Mouse (Mus musculus) midbrain, embryonic 11.5 days (tissue): Measurements from ENCODE around the gene Rhobtb1. TPM values are rescaled to one million over a fixed set of nuclear protein-coding genes. Genes with fewer than 3 reads are reported as not detected.
A peak's percentile ranks its signal among the peaks of the same experiment; 100 is the strongest.

Source experiments
- ATAC-seq: fragments of 200-750 bp; cut with Nextera tagmentation; 2 replicates; pipeline ENCODE4 v1.8.0; 2017; ENCODE audit warnings: moderate TSS enrichment, moderate library complexity; ENCODE audit not compliant: low FRiP score
- DNase-seq: peaks from one replicate; pipeline ENCODE4 v3.0.0; 2015; ENCODE audit warnings: low spot score; ENCODE audit errors: missing footprints
- H3K27ac ChIP-seq: fragments of 300-500 bp; sonication (generic); 2 replicates; pipeline ENCODE4 v1.5.1; 2014; ENCODE audit warnings: low read depth, low read length
- H3K27me3 ChIP-seq: fragments of 300-500 bp; sonication (generic); 2 replicates; pipeline ENCODE4 v1.6.1; 2014; ENCODE audit warnings: mild to moderate bottlenecking, low read length, moderate library complexity, mixed read lengths; ENCODE audit not compliant: control insufficient read depth, insufficient read depth
- H3K36me3 ChIP-seq: fragments of 300-500 bp; sonication (generic); 2 replicates; pipeline ENCODE4 v1.6.1; 2014; ENCODE audit warnings: mild to moderate bottlenecking, low read length, moderate library complexity, mixed read lengths; ENCODE audit not compliant: control insufficient read depth, insufficient read depth
- H3K4me1 ChIP-seq: fragments of 300-500 bp; sonication (generic); 2 replicates; pipeline ENCODE4 v1.6.1; 2014; ENCODE audit warnings: low read length; ENCODE audit not compliant: control insufficient read depth, insufficient read depth
- H3K4me2 ChIP-seq: fragments of 300-500 bp; sonication (generic); 2 replicates; pipeline ENCODE4 v1.6.1; 2014; ENCODE audit warnings: mild to moderate bottlenecking, moderate library complexity
- H3K4me3 ChIP-seq: fragments of 300-500 bp; sonication (generic); 2 replicates; pipeline ENCODE4 v1.5.1; 2014; ENCODE audit warnings: low read depth, low read length
- H3K9ac ChIP-seq: fragments of 300-500 bp; sonication (generic); 2 replicates; pipeline ENCODE4 v1.6.1; 2014; ENCODE audit warnings: low read length
- H3K9me3 ChIP-seq: fragments of 300-500 bp; sonication (generic); 2 replicates; pipeline ENCODE4 v1.6.1; 2016; ENCODE audit warnings: low read length; ENCODE audit not compliant: control insufficient read depth
- WGBS: fragments of 180-500 bp; shearing (Covaris S2); extraction: QIAGEN DNeasy Blood & Tissue Kit; methylation state at CpG from one replicate; pipeline ENCODE4 v1.1.7; 2014; 5-methylcytosine and 5-hydroxymethylcytosine counted together
- polyA plus RNA-seq: library from polyadenylated mRNA; unstranded; fragments of >200 nt; fragmentation: Nextera tagmentation; extraction: Ambion mirVana; gene quantifications from 2 replicates; pipeline ENCODE4 v1.2.1, GENCODE M21; 2014

Gene Rhobtb1
- polyA plus RNA-seq, 1 experiment from 2014 or later, result 14.2 TPM

- no peak for DNase-seq
- no peaks in the 10 kb centered on the region for H3K27me3 ChIP-seq
- H3K4me1 ChIP-seq, result peaks cover 8% of the 10 kb centered on the region
- H3K27ac ChIP-seq, result no peak overlapping the region
- H3K9ac ChIP-seq, result no peak overlapping the region
- 83% methylated on average over 2 of the region's 2 CpGs for WGBS
- no peak overlapping the region for H3K4me3 ChIP-seq
- no peaks in the 10 kb centered on the region for H3K36me3 ChIP-seq
- peak; percentile 53; the same call in 1 of the 2 replicates for ATAC-seq
- H3K4me2 ChIP-seq, result no peak overlapping the region
- no peaks in the 10 kb centered on the region for H3K9me3 ChIP-seq
Measured at GRCm38 (mm10) chr10:69263906-69264305, 112.7 kb downstream of the Rhobtb1 start.

GRCm38 (mm10) chr10:69265421-69265820, 114.2 kb downstream of the Rhobtb1 start:
- peaks cover 3% of the 10 kb centered on the region; the same call in 1 of the 2 replicates for H3K36me3 ChIP-seq

GRCm38 (mm10) chr10:69268061-69268643, 116.9 kb downstream of the Rhobtb1 start:
- no peak overlapping the region for H3K27ac ChIP-seq
- H3K4me1 ChIP-seq, result peaks cover 8% of the 10 kb centered on the region
- no peak for ATAC-seq

More at GRCm38 (mm10) chr10:69265421-69265820, 114.2 kb downstream of the Rhobtb1 start:
- ATAC-seq, result no peak
- no peak overlapping the region for H3K4me3 ChIP-seq
- WGBS, result 95% methylated on average over 15 of the region's 15 CpGs
- H3K27ac ChIP-seq, result no peak overlapping the region
- H3K4me1 ChIP-seq, result peaks cover 8% of the 10 kb centered on the region
- no peak for DNase-seq
- H3K27me3 ChIP-seq, result no peaks in the 10 kb centered on the region
- H3K4me2 ChIP-seq, result no peak overlapping the region
- no peak overlapping the region for H3K9ac ChIP-seq
- H3K9me3 ChIP-seq, result no peaks in the 10 kb centered on the region; the same call in 1 of the 2 replicates

GRCm38 (mm10) chr10:69271436-69271835, 120.2 kb downstream of the Rhobtb1 start:
- DNase-seq, result no peak
- no peak overlapping the region for H3K4me2 ChIP-seq
- H3K9ac ChIP-seq, result no peak overlapping the region
- no peak overlapping the region for H3K4me3 ChIP-seq
- H3K27me3 ChIP-seq, result no peaks in the 10 kb centered on the region
- peaks cover 15% of the 10 kb centered on the region for H3K4me1 ChIP-seq
- no peaks in the 10 kb centered on the region; the same call in 1 of the 2 replicates for H3K9me3 ChIP-seq
- ATAC-seq, result peak; percentile 36
- peaks cover 6% of the 10 kb centered on the region; the same call in 1 of the 2 replicates for H3K36me3 ChIP-seq
- no peak overlapping the region for H3K27ac ChIP-seq
- 41% methylated on average over 10 of the region's 10 CpGs for WGBS

More at GRCm38 (mm10) chr10:69268061-69268643, 116.9 kb downstream of the Rhobtb1 start:
- Histone ChIP-seq H3K9me3 (no peaks in the 10 kb centered on the region; the same call in 1 of the 2 replicates), H3K4me3 (no peak overlapping the region), H3K36me3 (peaks cover 6% of the 10 kb centered on the region; the same call in 1 of the 2 replicates), H3K27me3 (no peaks in the 10 kb centered on the region), H3K4me2 (no peak overlapping the region), H3K9ac (no peak overlapping the region)
- 28% methylated on average over 10 of the region's 10 CpGs for WGBS
- peak; percentile 86 for DNase-seq

GRCm38 (mm10) chr10:69274275-69274674, 123.0 kb downstream of the Rhobtb1 start:
- Histone ChIP-seq H3K9me3 (no peaks in the 10 kb centered on the region; the same call in 1 of the 2 replicates), H3K36me3 (peaks cover 6% of the 10 kb centered on the region; the same call in 1 of the 2 replicates)
- 13% methylated on average over 5 of the region's 5 CpGs for WGBS

GRCm38 (mm10) chr10:69274705-69275104, 123.5 kb downstream of the Rhobtb1 start:
- no peaks in the 10 kb centered on the region for H3K27me3 ChIP-seq
- no peak overlapping the region for H3K4me3 ChIP-seq
- no peak overlapping the region for H3K9ac ChIP-seq
- no peaks in the 10 kb centered on the region; the same call in 1 of the 2 replicates for H3K9me3 ChIP-seq
- no peak overlapping the region for H3K4me2 ChIP-seq
- ATAC-seq (no peak), DNase-seq (no peak)
- H3K36me3 ChIP-seq, result peaks cover 6% of the 10 kb centered on the region; the same call in 1 of the 2 replicates
- H3K4me1 ChIP-seq, result peaks cover 9% of the 10 kb centered on the region
- no peak overlapping the region for H3K27ac ChIP-seq

More at GRCm38 (mm10) chr10:69274275-69274674, 123.0 kb downstream of the Rhobtb1 start:
- Histone ChIP-seq H3K4me3 (no peak overlapping the region), H3K27me3 (no peaks in the 10 kb centered on the region), H3K9ac (no peak overlapping the region), H3K4me1 (peaks cover 7% of the 10 kb centered on the region), H3K4me2 (no peak overlapping the region), H3K27ac (no peak overlapping the region)
- ATAC-seq (peak; percentile 57; the same call in 1 of the 2 replicates), DNase-seq (no peak)

GRCm38 (mm10) chr10:69275811-69276775, 124.9 kb downstream of the Rhobtb1 start:
- no peaks in the 10 kb centered on the region for H3K27me3 ChIP-seq
- peaks cover 10% of the 10 kb centered on the region for H3K4me1 ChIP-seq
- ATAC-seq, result no peak
- no peak overlapping the region for H3K27ac ChIP-seq
- H3K9ac ChIP-seq, result no peak overlapping the region
- 0 out of 2 replicates have a peak, but pooled peaks cover 2% of the 10 kb centered on the region for H3K36me3 ChIP-seq
- no peaks in the 10 kb centered on the region for H3K9me3 ChIP-seq
- no peak overlapping the region for H3K4me3 ChIP-seq
- WGBS, result 90% methylated on average over 12 of the region's 12 CpGs
- DNase-seq, result peak; percentile 62
- H3K4me2 ChIP-seq, result no peak overlapping the region

- no peak for ATAC-seq
Measured at GRCm38 (mm10) chr10:69276920-69277435, 125.7 kb downstream of the Rhobtb1 start.

More at GRCm38 (mm10) chr10:69276920-69277435, 125.7 kb downstream of the Rhobtb1 start:
- 85% methylated on average over 9 of the region's 9 CpGs for WGBS
- H3K9me3 ChIP-seq, result no peaks in the 10 kb centered on the region
- H3K27me3 ChIP-seq, result no peaks in the 10 kb centered on the region
- 0 out of 2 replicates have a peak, but pooled peaks cover 2% of the 10 kb centered on the region for H3K36me3 ChIP-seq
- H3K9ac ChIP-seq, result no peak overlapping the region
- peaks cover 10% of the 10 kb centered on the region for H3K4me1 ChIP-seq
- H3K4me2 ChIP-seq, result no peak overlapping the region
- peak; percentile 21 for DNase-seq
- no peak overlapping the region for H3K4me3 ChIP-seq
- H3K27ac ChIP-seq, result no peak overlapping the region
